Mouse (Mus musculus) thymus, postnatal 10 days (tissue): ENCODE measurements around the gene Kif6.

Experiments
- DNase-seq, 2 experiments: peaks; one replicate each; pipeline ENCODE4 v3.0.0; 2021; ENCODE audit warnings: low spot score in 2 of 2

Gene Kif6

DNA sequence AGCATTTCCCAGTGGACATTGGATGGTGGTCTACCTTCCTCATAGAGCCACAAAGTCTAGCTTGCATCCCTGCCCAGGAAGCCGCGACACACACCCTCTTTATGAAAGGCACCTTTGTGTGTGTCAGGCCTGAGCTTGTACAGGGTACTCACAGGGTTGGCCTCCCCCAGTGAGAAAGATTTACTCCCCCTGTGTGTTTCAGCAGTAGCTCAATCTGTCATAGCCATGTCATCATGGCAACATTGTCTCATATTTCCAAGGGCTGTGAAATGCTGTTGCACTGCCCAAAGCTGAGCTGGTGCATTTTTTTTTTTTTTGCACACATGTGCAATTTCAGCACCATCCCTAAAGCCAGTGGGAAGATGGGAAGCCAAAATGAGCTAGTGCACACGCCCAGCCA lies 224.3 kb downstream of the Kif6 start:
- no peak for DNase-seq

- no peak for DNase-seq
Observed at GRCm38 (mm10) chr17:49851210-49851609, 236.3 kb downstream of the Kif6 start.

- DNase-seq = no peak
Observed at GRCm38 (mm10) chr17:49852183-49852582, 237.2 kb downstream of the Kif6 start.

DNA sequence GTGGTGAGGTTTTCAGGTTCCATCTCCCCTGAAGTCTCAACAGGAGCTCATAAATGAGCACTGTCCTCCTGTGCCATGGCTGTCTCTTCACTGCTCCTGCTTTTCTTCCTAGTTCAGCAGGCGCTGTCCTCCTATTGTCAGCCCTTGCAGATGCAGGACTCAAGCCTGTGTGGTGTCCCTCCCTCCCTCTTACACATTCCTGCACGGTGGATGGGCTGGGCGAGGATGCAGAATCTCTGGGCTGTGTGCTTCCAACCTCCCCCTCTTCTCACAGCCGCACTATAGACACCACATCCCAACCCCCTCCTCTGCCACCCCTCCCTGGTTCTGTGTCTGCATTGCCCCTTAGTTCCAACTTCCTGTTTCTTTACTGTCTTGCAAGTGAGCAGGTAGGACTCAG lies 240.8 kb downstream of the Kif6 start:
- no peak for DNase-seq

- no peak for DNase-seq
Observed at GRCm38 (mm10) chr17:49860057-49860816, 245.3 kb downstream of the Kif6 start.

DNA sequence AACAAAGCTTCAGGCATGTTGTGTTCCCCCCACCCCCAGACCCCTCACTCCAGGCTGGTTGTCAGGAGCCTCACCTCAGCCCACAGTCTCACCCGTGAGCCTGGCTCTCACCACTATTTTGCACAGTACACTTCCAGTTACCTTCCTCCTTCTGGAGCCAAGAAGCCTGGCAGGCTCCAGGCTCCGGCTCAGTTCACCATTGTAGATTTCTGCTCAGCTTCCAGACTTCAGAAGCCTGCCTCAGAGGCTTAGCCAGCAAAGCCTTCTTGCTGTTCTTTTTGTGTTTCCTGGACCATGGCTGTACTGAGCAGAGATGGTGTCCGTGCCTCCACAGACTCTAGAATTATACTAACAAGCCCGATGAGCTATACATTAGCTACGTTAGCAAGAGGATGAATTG lies 248.7 kb downstream of the Kif6 start:
- DNase-seq = no peak

GRCm38 (mm10) chr17:49865604-49866003 lies 250.7 kb downstream of the Kif6 start:
- DNase-seq = no peak

DNA sequence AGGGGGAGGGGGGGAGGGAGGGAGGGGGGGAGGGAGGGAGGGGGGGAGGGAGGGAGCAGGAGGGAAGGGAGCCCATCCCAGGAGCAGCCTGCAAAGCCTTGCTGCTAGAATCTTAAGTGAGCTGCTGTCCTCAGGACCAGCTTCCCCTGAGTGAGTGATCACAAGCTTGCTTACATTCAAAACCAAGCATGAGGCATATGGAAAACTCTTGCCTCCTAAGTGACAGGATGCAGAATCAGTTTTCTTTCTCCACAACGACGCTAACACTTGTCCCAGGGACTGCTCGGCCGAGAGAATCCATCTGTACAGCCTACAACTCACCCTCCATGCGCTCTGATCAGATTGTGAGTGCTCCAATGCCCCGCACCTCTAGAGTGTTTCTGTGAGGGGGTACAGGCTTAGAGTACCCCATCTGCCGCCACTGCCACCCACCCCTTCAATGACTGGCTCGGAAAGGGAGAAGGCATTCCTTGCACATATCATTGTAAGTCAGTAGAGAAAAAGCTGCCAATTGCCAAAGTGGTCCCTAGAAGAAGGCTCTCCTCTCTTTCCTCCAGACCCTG lies 251.8 kb downstream of the Kif6 start:
- no peak for DNase-seq

DNA sequence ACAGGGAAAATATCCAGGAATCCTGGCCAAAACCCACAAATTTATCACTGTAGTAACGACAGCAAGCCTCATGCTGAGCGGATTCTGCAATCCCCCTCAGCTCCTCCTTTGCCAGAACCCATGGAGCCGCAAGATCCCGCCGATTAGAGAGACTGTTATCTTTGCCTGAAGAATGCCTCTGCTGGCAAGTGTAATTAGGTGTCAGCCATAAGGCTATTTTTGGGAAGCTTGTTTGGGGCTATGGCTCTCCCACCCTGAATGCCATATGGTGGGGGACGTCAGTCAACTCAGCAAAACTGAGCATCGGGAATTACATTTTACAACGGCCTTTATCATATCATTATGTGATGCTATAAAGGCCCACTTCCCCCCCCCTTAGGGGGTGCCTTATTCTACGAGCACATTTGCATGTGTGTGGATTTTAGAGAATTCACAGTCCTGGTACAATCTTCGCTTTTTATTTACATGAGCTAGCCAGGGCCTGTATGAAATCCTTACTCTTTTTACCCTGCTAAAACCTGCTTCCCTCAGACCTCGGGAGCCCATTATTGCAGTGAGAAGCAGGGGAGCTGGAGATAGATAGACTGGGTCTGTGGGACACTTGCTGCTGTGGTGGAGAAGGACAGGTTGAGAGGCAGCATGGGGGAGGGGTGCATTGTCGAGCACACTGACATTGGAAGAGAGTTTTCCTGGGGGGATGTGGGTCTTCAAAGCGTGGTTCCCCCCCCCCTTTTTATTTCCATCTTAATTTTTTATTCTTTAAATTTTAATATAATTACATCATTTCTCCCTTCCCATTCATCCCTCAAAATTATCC lies 252.6 kb downstream of the Kif6 start:
- DNase-seq = no peak

DNA sequence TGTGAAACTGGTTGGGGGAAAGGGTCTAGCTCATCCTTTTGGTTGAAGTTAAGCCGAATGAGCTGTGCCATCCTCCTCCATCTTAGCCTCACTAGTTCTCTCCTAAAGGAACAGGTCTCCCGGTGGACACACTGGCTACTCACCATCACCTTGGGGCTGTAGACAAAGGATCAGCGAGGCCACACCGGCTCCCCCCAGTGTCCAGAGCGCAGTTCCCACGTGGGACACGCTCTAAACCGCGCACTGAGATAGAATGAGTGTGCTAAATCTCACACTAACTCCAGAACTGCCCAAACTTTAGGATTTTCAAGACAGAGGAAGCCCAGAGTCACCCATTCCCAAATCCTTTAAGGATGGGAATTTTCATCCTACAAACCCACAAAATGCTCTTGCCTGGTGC lies 254.3 kb downstream of the Kif6 start:
- DNase-seq = no peak

- DNase-seq = no peak
Observed at GRCm38 (mm10) chr17:49872305-49872704, 257.4 kb downstream of the Kif6 start.

- no peak for DNase-seq
Observed at GRCm38 (mm10) chr17:49874746-49875145, 259.8 kb downstream of the Kif6 start.

DNA sequence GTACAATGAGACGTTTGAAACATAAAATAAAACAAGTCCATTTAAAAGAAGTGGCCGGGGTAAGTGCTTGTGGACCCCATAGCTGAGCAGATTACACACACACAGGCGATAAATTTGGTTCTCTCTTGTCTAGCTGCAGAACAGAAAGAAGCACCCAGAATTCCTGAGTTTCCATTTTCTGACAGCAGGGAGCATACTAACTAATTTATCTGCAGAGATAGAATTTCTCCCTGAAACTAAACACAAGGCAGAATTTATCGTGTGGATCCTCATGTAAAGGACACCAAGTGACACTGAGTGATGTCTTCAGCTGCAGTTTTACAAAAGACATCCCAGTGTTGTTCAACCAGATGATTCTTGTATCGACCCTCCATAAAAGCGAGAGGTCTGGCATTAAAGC lies 260.5 kb downstream of the Kif6 start:
- no peak for DNase-seq

GRCm38 (mm10) chr17:49875939-49876651 lies 261.2 kb downstream of the Kif6 start:
- no peak for DNase-seq

- no peak for DNase-seq
Observed at GRCm38 (mm10) chr17:49880919-49881744, 266.2 kb downstream of the Kif6 start.

DNA sequence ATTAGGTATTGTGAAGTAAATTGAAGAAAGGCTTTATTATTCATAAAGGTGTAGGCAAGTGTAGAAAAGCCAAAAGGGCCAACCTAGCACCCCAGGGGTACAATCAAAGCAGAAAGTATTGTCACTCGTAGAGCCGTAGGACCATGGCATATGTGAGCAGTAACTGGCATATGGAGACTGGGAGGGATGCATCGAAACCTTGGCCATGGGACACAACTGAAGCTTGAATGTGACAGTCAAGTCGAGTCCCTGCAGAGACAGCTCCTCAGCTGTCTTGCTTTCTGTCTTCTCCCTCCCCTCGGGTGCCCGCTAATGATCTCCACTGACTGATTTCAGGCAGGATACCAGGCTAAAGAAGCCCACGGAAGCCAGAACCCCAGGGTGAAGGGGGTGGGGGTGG lies 266.9 kb downstream of the Kif6 start:
- DNase-seq = no peak

DNA sequence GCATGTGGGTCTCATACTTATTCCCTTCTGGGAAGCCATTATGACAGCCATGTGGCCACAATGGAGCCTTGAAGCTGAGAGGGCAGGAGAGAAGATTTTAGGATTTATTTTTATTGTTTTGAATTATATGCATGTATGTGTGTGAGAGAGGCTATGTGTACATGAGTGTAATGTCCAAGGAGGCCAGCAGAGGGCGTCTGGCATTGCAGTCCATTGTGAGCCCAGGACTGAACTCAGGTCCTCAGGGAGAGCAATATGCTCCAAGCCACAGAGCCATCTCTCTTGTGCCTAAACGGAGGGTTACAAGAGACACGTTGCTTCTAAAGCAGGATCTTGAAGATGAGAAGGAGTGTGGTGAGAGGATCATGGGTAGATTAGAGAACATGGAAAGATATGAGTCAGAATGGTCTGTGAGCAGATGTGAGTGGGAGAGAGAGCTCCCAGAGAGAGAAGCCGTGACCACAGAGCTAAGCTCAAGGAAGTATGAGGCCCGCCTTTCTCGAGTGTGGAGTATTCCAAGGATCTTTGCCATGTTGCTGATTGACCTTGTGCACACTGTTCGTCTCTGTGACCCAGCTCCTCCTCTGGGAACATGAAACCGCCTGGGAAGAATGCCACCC lies 268.3 kb downstream of the Kif6 start:
- DNase-seq = no peak

DNA sequence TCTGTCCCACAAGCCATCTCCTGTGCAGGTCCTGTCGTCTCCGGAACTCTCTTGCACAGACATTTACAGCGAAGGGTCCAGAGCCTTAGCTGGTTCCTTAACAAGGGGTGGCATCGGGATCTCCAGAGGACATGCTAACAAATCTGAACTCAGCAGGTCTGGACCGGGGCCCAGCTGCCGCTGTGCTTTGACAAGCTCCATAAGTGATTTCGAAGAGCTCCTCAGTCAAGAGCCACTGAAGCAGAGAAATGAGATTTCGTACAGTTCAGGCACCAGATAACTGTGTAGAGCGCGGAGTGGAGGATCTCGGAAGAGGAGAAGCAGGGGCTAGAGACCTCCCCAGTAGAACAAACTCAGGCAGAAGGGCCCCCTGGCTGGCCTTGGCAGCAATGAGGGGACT lies 270.1 kb downstream of the Kif6 start:
- DNase-seq = no peak

DNA sequence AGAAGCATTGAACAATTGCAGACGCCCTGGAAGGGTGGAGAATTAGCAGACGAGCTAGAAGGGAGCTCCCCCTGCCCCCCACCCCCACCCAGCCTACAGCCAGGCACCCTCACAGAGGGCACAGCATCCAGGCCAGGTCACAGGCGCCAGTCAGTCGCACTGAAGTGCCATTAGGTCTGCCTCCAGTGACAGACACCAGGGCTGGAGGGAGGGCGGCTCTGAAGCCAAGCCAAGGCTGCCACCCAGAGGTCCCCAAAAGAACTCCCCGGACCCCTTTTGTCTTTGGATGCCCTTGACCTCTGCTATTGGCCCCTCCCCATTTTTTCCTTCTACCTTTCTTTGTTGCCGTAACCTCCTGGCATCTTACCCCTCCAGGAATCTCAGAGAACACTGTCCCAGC lies 274.7 kb downstream of the Kif6 start:
- DNase-seq = no peak

GRCm38 (mm10) chr17:49890861-49891260 lies 275.9 kb downstream of the Kif6 start:
- DNase-seq = no peak

DNA sequence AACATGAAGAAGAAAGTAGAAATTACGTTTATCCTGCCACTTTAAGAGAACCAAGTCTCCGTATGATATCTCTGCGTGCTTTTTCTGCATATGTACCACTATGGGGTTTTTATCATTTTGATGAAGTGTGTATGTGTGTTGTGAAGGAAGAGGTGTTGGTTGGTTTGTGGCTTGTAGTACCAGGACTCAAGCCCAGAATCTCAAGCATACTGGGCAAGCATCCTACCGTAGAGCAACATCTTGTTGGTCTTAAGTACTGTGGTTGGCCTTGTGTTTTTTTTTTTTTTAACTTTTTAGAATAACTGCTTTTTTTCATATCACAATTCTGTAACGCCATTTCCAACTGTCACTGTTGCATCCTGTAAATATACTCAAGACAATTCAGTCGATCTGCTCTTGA lies 277.5 kb downstream of the Kif6 start:
- DNase-seq = no peak
